Mouse (Mus musculus): ENCODE results near the gene Plcl2. TPM values are rescaled to one million over a fixed set of nuclear protein-coding genes. Genes with fewer than 3 reads are reported as not detected.
"Not testable (repeated sequence)": the region's sequence is repeated elsewhere in the genome, so short reads cannot be mapped to it uniquely, and the experiment has no call there.

Plcl2 gene
- polyA plus RNA-seq, 1 experiment from 2014 or later: 2.4 TPM

GRCm38 (mm10) chr17:50517781-50518415 is 8.7 kb downstream of the Plcl2 start:
- H3K9ac ChIP-seq (ENCODE audit: low read length): no peak overlapping the region
- H3K9me3 ChIP-seq (ENCODE audit: control insufficient read depth, low read length): no peaks in the 10 kb centered on the region
- no peaks in the 10 kb centered on the region for H3K4me1 ChIP-seq (replicated peaks; ENCODE audit: control insufficient read depth, insufficient read depth, low read length)
- no peaks in the 10 kb centered on the region for H3K27me3 ChIP-seq (ENCODE audit: control insufficient read depth, insufficient read depth, low read depth, low read length)
- no peak for ATAC-seq (ENCODE audit: low read depth)
- H3K4me3 ChIP-seq (ENCODE audit: low read length): no peak overlapping the region
- no peak overlapping the region for H3K4me2 ChIP-seq (ENCODE audit: low read depth, low read length)
- no peak overlapping the region for H3K27ac ChIP-seq (ENCODE audit: low read length)
- WGBS: 58% methylated on average over 6 of the region's 6 CpGs
- no peaks in the 10 kb centered on the region for H3K36me3 ChIP-seq (ENCODE audit: control insufficient read depth, insufficient read depth, low read length)

- Histone ChIP-seq H3K9me3 (ENCODE audit: control insufficient read depth, low read length) (no peaks in the 10 kb centered on the region), H3K27ac (ENCODE audit: low read length) (no peak overlapping the region), H3K9ac (ENCODE audit: low read length) (no peak overlapping the region), H3K4me3 (ENCODE audit: low read length) (no peak overlapping the region), H3K4me2 (ENCODE audit: low read depth, low read length) (no peak overlapping the region), H3K27me3 (ENCODE audit: control insufficient read depth, insufficient read depth, low read depth, low read length) (no peaks in the 10 kb centered on the region), H3K36me3 (ENCODE audit: control insufficient read depth, insufficient read depth, low read length) (no peaks in the 10 kb centered on the region), H3K4me1 (replicated peaks; ENCODE audit: control insufficient read depth, insufficient read depth, low read length) (no peaks in the 10 kb centered on the region)
- ATAC-seq (ENCODE audit: low read depth): no peak
- 69% methylated on average over 5 of the region's 5 CpGs for WGBS
Observed at GRCm38 (mm10) chr17:50519588-50519987, 10.4 kb downstream of the Plcl2 start.

- no peaks in the 10 kb centered on the region for H3K36me3 ChIP-seq (ENCODE audit: control insufficient read depth, insufficient read depth, low read length)
- H3K9me3 ChIP-seq (ENCODE audit: control insufficient read depth, low read length): no peaks in the 10 kb centered on the region
- no peak overlapping the region for H3K4me2 ChIP-seq (ENCODE audit: low read depth, low read length)
- no peaks in the 10 kb centered on the region for H3K4me1 ChIP-seq (replicated peaks; ENCODE audit: control insufficient read depth, insufficient read depth, low read length)
- no peak overlapping the region for H3K27ac ChIP-seq (ENCODE audit: low read length)
- ATAC-seq (ENCODE audit: low read depth): no peak
- H3K9ac ChIP-seq (ENCODE audit: low read length): no peak overlapping the region
- WGBS: 75% methylated on average over 5 of the region's 5 CpGs
- H3K27me3 ChIP-seq (ENCODE audit: control insufficient read depth, insufficient read depth, low read depth, low read length): no peaks in the 10 kb centered on the region
- no peak overlapping the region for H3K4me3 ChIP-seq (ENCODE audit: low read length)
Observed at GRCm38 (mm10) chr17:50522473-50523083, 13.4 kb downstream of the Plcl2 start.

- WGBS: 76% methylated on average over 6 of the region's 6 CpGs
- Histone ChIP-seq H3K4me1 (replicated peaks; ENCODE audit: control insufficient read depth, insufficient read depth, low read length) (no peaks in the 10 kb centered on the region), H3K27me3 (ENCODE audit: control insufficient read depth, insufficient read depth, low read depth, low read length) (no peaks in the 10 kb centered on the region), H3K4me2 (ENCODE audit: low read depth, low read length) (no peak overlapping the region), H3K27ac (ENCODE audit: low read length) (no peak overlapping the region), H3K4me3 (ENCODE audit: low read length) (no peak overlapping the region), H3K9me3 (ENCODE audit: control insufficient read depth, low read length) (no peaks in the 10 kb centered on the region), H3K9ac (ENCODE audit: low read length) (no peak overlapping the region), H3K36me3 (ENCODE audit: control insufficient read depth, insufficient read depth, low read length) (no peaks in the 10 kb centered on the region)
- ATAC-seq (ENCODE audit: low read depth): no peak
Observed at GRCm38 (mm10) chr17:50524970-50525369, 15.8 kb downstream of the Plcl2 start.

- no peak overlapping the region for H3K4me3 ChIP-seq (ENCODE audit: low read length)
- no peak overlapping the region for H3K9ac ChIP-seq (ENCODE audit: low read length)
- H3K4me1 ChIP-seq (replicated peaks; ENCODE audit: control insufficient read depth, insufficient read depth, low read length): no peaks in the 10 kb centered on the region
- no peaks in the 10 kb centered on the region for H3K9me3 ChIP-seq (ENCODE audit: control insufficient read depth, low read length)
- H3K27me3 ChIP-seq (ENCODE audit: control insufficient read depth, insufficient read depth, low read depth, low read length): no peaks in the 10 kb centered on the region
- no peak overlapping the region for H3K4me2 ChIP-seq (ENCODE audit: low read depth, low read length)
- H3K27ac ChIP-seq (ENCODE audit: low read length): no peak overlapping the region
- no peaks in the 10 kb centered on the region for H3K36me3 ChIP-seq (ENCODE audit: control insufficient read depth, insufficient read depth, low read length)
- no peak for ATAC-seq (ENCODE audit: low read depth)
- 56% methylated on average over 2 of the region's 2 CpGs for WGBS
Observed at GRCm38 (mm10) chr17:50525821-50526220, 16.6 kb downstream of the Plcl2 start.

GRCm38 (mm10) chr17:50530089-50530488 is 20.9 kb downstream of the Plcl2 start:
- WGBS: 87% methylated on average over 8 of the region's 8 CpGs

GRCm38 (mm10) chr17:50534889-50535288 is 25.7 kb downstream of the Plcl2 start:
- H3K4me2 ChIP-seq (ENCODE audit: low read depth, low read length); ATAC-seq (ENCODE audit: low read depth); H3K4me1 ChIP-seq (replicated peaks; ENCODE audit: control insufficient read depth, insufficient read depth, low read length); H3K27me3 ChIP-seq (ENCODE audit: control insufficient read depth, insufficient read depth, low read depth, low read length); H3K9me3 ChIP-seq (ENCODE audit: control insufficient read depth, low read length); H3K4me3 ChIP-seq (ENCODE audit: low read length); H3K9ac ChIP-seq (ENCODE audit: low read length); H3K27ac ChIP-seq (ENCODE audit: low read length); H3K36me3 ChIP-seq (ENCODE audit: control insufficient read depth, insufficient read depth, low read length): not testable (repeated sequence)
- 89% methylated on average over 2 of the region's 2 CpGs for WGBS

More at GRCm38 (mm10) chr17:50530089-50530488, 20.9 kb downstream of the Plcl2 start:
- Histone ChIP-seq H3K4me3 (ENCODE audit: low read length) (no peak overlapping the region), H3K27me3 (ENCODE audit: control insufficient read depth, insufficient read depth, low read depth, low read length) (no peaks in the 10 kb centered on the region), H3K27ac (ENCODE audit: low read length) (no peak overlapping the region), H3K4me1 (replicated peaks; ENCODE audit: control insufficient read depth, insufficient read depth, low read length) (no peaks in the 10 kb centered on the region), H3K4me2 (ENCODE audit: low read depth, low read length) (no peak overlapping the region), H3K36me3 (ENCODE audit: control insufficient read depth, insufficient read depth, low read length) (no peaks in the 10 kb centered on the region), H3K9ac (ENCODE audit: low read length) (no peak overlapping the region), H3K9me3 (ENCODE audit: control insufficient read depth, low read length) (no peaks in the 10 kb centered on the region)
- ATAC-seq (ENCODE audit: low read depth): no peak

- H3K9ac ChIP-seq (ENCODE audit: low read length): no peak overlapping the region
- H3K4me3 ChIP-seq (ENCODE audit: low read length): no peak overlapping the region
- no peaks in the 10 kb centered on the region for H3K27me3 ChIP-seq (ENCODE audit: control insufficient read depth, insufficient read depth, low read depth, low read length)
- no peak overlapping the region for H3K27ac ChIP-seq (ENCODE audit: low read length)
- H3K36me3 ChIP-seq (ENCODE audit: control insufficient read depth, insufficient read depth, low read length): no peaks in the 10 kb centered on the region
- no peak overlapping the region for H3K4me2 ChIP-seq (ENCODE audit: low read depth, low read length)
- 85% methylated on average over 4 of the region's 4 CpGs for WGBS
- no peaks in the 10 kb centered on the region for H3K4me1 ChIP-seq (replicated peaks; ENCODE audit: control insufficient read depth, insufficient read depth, low read length)
- H3K9me3 ChIP-seq (ENCODE audit: control insufficient read depth, low read length): no peaks in the 10 kb centered on the region
- ATAC-seq (ENCODE audit: low read depth): no peak
Observed at GRCm38 (mm10) chr17:50536409-50537194, 27.4 kb downstream of the Plcl2 start.

GRCm38 (mm10) chr17:50537786-50538185 is 28.6 kb downstream of the Plcl2 start:
- Histone ChIP-seq H3K36me3 (ENCODE audit: control insufficient read depth, insufficient read depth, low read length) (no peaks in the 10 kb centered on the region), H3K4me3 (ENCODE audit: low read length) (no peak overlapping the region), H3K4me2 (ENCODE audit: low read depth, low read length) (no peak overlapping the region), H3K27me3 (ENCODE audit: control insufficient read depth, insufficient read depth, low read depth, low read length) (no peaks in the 10 kb centered on the region), H3K27ac (ENCODE audit: low read length) (no peak overlapping the region), H3K4me1 (replicated peaks; ENCODE audit: control insufficient read depth, insufficient read depth, low read length) (no peaks in the 10 kb centered on the region), H3K9ac (ENCODE audit: low read length) (no peak overlapping the region), H3K9me3 (ENCODE audit: control insufficient read depth, low read length) (peaks cover 3% of the 10 kb centered on the region; the same call in 1 of the 2 replicates)
- 88% methylated on average over 2 of the region's 2 CpGs for WGBS
- ATAC-seq (ENCODE audit: low read depth): no peak

Measured in lung, embryonic 16.5 days (tissue).